Mouse (Mus musculus): ENCODE data around the gene Cyyr1.
"Not testable (repeated sequence)": the region's sequence is repeated elsewhere in the genome, so short reads cannot be mapped to it uniquely, and the experiment has no call there.

The Cyyr1 gene

GRCm38 (mm10) chr16:85553297-85553696, at the start of gene Cyyr1:
Gene Cyyr1 (minus strand): TSS chr16:85553397.
- not testable (repeated sequence) for DNase-seq (ENCODE audit: low spot score in 2 of 2)

DNA sequence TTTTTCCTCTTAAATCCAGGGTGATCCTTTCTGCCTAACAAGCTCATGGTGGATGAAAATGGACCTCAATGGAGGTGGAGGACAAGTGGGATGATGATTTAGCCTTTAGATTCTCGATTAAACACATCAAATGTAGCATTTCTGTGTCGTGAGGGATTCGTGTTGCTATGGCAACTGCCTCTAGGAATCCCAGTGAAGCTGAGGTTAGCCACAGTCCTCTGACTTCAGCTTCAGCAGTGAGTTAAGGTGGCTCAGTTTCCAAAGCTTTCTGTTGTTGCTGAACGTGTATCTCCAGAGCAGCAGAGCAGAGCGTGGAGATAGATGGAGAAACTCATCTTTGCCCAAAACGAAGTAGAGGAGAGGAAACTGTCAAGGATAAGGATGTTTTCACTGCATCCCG, 35.6 kb upstream of the Cyyr1 start:
- no peak for DNase-seq (ENCODE audit: low spot score in 2 of 2)

DNA sequence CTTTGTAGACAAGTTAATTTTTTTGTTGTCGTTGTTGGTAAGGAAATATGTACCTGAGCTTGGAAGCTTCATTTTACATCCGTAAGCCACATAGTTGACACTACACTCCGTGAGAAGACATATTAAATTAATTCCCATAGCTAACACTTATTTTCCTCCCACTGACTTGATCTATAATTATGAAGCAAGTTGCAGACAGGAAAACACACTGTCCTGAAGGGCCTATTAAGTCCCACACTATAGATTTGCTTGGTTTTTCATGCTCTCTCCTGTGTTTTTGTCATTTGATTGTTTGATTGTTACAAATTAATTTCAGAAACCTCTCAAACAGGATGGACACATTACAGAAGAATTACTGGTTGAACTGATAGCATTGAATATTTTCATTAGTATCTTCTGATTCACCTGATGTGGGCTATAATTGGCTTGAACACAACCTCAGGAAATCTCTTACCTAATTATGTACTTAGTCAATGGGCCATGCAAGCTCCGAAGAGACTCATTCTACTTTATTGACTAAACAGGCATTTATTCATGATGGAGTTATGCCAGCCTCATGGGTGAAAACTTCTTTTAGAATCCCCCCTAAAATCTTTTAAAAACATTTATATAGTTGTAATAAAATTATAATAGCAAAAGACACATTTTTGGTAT, 34.5 kb upstream of the Cyyr1 start:
- DNase-seq (ENCODE audit: low spot score in 2 of 2) = no peak

DNA sequence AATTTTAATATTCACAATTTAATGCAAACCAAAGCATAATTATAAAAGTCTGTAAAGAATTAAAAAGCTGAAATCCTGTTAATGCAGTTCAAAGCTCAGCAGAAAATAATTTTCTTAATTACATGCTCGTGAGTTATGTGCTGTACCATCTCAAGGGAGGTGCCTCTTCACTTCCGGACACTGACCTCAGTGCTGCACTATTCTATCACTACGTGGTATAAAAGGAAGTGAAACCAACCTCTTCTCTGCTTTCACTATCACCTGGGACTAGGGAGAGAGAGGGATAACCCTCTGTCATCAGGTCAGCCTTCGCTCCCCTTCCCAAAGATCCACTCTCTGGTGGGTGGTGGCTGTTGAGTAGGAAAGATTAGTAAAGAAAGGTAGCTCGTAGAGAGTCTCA, 13.3 kb upstream of the Cyyr1 start:
- DNase-seq (ENCODE audit: low spot score in 2 of 2) = no peak

- no peak for DNase-seq (ENCODE audit: low spot score in 2 of 2)
Measured at GRCm38 (mm10) chr16:85553838-85554237, 641 bp upstream of the Cyyr1 start.

DNA sequence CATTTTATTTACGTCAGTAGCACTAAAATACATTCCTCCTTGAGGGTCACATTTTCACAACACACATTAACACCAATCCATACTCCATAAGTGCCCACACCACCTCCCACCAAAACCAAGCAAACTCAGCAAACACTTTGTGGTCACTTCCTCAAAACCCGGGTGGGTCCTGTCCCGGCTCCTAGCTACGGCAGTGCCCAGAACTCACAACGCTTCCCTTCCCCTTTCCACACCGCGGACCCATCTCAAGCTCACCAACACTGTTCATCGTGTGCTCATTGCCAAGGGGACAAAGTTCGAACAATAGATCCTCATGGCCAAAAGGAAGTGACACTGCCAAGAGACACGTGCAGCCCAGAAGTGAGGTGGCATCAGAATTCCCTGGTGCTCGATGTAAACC, 1.2 kb downstream of the Cyyr1 start:
- DNase-seq (ENCODE audit: low spot score in 2 of 2) = not testable (repeated sequence)

DNA sequence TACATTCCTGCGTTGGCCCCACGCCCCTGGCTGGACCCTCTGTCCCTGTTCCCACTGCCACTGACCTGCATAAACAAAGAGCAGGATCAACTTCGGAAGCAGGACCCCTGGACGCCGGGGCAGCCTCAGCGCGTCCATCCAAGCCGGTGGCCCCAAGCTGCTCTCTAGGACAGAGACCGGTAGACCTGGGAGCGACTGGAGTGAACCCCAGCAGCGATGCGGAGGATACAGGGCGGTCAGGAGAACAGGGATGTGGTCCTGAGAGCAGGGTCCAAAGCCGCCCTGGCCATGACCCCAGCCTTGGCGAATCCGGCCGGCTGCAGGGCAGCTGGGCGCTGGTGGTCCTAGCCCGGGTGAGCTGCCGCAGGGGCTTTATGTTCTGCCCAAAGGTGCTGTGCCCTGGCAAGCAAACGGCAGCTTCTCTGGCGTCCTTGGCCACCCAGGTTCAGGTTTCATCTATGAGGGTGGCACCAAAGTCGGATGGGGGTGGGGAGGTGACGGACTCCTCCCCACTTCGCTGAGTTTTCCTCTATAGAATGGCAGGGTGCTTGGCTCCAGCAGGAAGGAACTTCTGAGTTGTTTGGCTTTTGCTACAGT, 3.1 kb downstream of the Cyyr1 start:
- no peak for DNase-seq (ENCODE audit: low spot score in 2 of 2)

GRCm38 (mm10) chr16:85546519-85546918, 6.7 kb downstream of the Cyyr1 start:
- DNase-seq (ENCODE audit: low spot score in 2 of 2) = no peak

- DNase-seq (ENCODE audit: low spot score in 2 of 2) = no peak
Measured at GRCm38 (mm10) chr16:85541676-85542273, 11.4 kb downstream of the Cyyr1 start.

DNA sequence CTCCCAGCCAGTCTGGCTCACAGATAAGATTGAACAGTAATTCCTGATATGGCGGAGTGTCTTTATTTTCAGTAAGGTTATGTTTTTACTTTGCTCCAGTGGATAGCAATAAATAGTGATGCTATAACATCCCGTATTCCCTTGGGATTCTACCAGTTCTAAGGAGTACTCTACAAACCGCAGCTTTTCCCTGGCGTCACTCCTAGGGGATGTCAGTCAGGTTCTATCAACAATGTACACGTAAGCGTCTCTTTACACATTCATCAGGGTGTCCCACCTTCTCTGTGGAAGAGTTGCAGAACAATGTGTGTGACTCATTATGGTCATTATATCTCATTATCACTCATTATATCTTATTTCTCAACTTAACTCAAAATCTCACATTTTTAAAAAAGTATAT, 12.2 kb downstream of the Cyyr1 start:
- DNase-seq (ENCODE audit: low spot score in 2 of 2) = no peak

DNA sequence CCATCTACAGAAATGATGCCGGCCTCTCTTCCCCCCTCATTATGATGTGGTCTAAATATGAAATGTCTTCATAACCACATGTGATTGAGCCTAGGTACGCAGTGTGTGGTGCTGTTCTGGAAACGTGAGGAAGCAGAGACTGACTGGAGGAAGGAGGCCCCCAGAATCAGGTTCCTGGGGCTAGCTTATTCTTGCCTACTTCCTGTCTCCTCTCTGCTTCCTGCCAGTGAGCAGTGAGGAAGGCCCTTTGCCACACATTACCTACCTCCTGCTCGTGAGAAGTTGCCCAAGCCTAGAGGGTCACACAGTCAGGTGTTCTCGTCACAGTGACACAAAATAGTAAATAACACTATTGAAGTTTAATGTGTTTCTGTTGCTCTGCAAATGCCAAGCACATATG, 14.8 kb downstream of the Cyyr1 start:
- no peak for DNase-seq (ENCODE audit: low spot score in 2 of 2)

DNA sequence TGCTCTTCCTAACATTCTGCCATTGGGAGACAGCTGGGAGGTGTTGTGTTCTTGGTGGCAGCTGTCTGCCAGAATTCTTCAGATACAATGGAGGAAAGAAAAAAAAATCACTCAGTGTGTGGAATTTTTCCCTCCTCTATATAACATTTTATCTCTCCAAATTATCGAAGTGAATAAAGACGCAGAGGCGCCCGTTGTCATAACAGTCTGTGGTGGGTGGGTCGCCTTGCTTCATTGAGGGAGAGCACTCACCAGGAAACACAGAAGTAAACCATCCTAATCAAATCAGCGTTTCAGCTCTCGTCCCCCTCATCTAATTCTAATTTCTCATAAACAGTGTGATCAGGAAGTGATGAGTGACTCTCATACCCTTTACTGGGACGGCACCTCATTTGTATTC, 17.1 kb downstream of the Cyyr1 start:
- no peak for DNase-seq (ENCODE audit: low spot score in 2 of 2)

- DNase-seq (ENCODE audit: low spot score in 2 of 2) = no peak
Measured at GRCm38 (mm10) chr16:85527743-85528620, 25.2 kb downstream of the Cyyr1 start.

DNA sequence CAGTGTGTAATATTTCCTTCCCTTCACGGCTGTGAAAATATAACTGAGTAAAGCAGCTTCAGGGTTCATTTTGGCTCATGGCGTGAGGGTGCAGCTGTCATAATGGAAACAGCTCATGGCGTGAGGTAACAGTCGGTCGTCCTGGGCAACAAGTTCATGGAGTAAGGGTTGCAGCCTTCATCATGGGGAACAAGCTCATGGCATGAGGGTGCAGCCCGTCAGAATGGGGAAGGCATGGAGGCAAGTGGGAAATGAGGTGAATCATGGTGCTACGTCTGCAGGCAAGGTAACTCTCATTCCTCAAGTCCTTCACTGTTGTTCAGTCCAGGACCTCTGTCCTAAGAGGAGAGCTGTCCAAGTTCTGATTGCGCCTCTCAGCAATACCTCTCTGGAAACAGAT, 28.6 kb downstream of the Cyyr1 start:
- no peak for DNase-seq (ENCODE audit: low spot score in 2 of 2)

GRCm38 (mm10) chr16:85507264-85507663, 45.9 kb downstream of the Cyyr1 start:
- DNase-seq (ENCODE audit: low spot score in 2 of 2) = no peak

DNA sequence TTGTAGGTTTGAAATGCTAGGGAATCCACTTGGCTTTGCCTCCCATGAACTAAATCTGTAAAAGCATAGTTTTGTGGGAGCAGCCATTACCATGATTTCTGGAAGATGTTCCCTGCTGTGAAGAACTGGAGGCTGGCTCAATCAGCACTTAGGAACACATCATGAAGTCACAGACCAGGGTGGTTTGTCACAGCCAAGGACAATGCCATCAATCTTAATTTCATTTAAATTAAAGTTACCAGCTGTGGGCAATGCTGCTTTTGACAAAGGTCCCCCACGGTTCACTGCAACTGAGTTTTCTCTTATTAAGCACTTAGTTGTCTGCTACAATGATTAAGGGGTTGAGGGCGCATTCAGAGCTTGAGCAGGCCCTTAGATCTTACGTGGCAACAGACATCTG, 48.1 kb downstream of the Cyyr1 start:
- no peak for DNase-seq (ENCODE audit: low spot score in 2 of 2)

- no peak for DNase-seq (ENCODE audit: low spot score in 2 of 2)
Measured at GRCm38 (mm10) chr16:85503416-85503815, 49.8 kb downstream of the Cyyr1 start.

- DNase-seq (ENCODE audit: low spot score in 2 of 2) = no peak
Measured at GRCm38 (mm10) chr16:85495837-85496236, 57.4 kb downstream of the Cyyr1 start.

GRCm38 (mm10) chr16:85488105-85488607, 65.0 kb downstream of the Cyyr1 start:
- DNase-seq (ENCODE audit: low spot score in 2 of 2) = no peak

DNA sequence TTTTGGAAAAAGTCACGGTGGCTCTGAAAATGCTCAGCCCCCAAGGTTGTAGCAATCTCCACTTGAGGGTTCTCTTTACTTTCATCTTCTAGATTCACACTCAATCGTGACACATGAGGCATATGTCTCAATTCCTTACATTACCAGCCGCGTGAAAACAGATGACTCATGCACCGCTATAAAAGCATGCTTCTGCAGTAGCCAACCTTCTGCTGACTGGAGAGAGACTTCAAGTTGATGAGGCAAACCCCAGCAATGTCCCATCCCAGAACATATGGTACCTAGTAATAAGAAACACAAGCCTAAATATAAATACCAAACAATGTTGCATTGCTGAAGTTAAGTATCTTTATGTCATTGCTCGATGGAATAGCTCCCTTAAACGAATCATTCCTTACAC, 65.9 kb downstream of the Cyyr1 start:
- DNase-seq (ENCODE audit: low spot score in 2 of 2) = no peak

DNA sequence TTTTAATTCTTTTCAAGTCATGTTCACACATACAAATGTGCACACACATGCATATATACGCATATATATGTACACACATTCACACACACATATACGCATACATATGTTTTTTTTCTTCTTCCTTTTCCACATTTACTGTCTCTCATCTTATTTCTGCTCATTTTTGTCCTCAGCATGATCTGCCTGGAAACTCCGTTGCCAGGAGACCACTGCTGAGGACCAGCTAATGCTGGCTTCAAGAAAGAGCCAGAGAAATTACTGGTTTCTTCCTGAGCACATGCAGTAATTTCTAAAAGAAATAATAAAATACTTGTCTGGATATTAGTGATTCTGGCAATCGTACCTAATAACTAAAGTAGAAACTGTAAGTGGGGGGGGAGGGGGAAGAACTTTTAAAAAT, 68.6 kb downstream of the Cyyr1 start:
- no peak for DNase-seq (ENCODE audit: low spot score in 2 of 2)

DNA sequence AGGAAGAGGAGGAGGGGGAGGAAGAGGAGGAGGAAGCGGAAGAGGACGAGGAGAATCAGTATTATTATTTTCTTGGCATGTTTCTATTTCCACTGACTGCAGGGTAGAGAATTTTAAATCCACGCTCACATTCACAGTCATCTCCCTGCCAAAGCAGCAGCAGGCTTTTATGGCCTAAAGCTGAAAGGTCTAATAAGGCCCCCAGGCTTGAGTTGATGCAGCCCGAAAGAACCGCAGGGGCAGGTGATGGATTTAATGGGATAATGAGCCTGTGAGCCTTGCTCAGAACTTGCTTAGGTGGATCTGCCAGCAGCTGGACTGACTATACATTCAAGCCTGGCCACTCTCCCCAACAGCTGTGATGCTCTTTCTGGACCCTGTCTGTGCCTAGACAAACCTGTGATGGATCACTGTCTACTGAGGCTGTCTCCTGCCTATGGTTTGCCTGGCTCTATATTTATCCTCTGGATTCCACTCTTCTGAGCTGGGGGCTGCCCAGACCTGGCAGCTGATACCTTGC, 78.6 kb downstream of the Cyyr1 start:
- DNase-seq (ENCODE audit: low spot score in 2 of 2) = no peak
